Mouse (Mus musculus): ENCODE measurements at regions not wholly inside any gene's neighbourhood (a gene's known extent, or its start where the extent isn't known, plus 50 kb on each side); places are given as distances from the start of the nearest gene placed in this dataset.

GRCm38 (mm10) chr16:95860810-95861209, 129.9 kb downstream of the Psmg1 start:
- POLR2A ChIA-PET = interaction anchor here in 1 of 4 experiments (1.2 kb wide), 1 partner anchor 9 kb away, joined by 3 read pairs; no protein-coding TSS in a partner anchor
- CTCF ChIA-PET = no interaction called here

- ChIA-PET CTCF (no interaction called here), POLR2A (no interaction called here)
Observed at GRCm38 (mm10) chr16:95860111-95860510, 130.6 kb downstream of the Psmg1 start.

GRCm38 (mm10) chr16:95857403-95857802, 133.4 kb downstream of the Psmg1 start:
- ChIA-PET POLR2A (no interaction called here), CTCF (interaction anchor here in 1 of 4 experiments (1.0 kb wide), 1 partner anchor 156 kb away, joined by 3 read pairs; the partner anchor contains the start of gene Ets2)

- ChIA-PET POLR2A (no interaction called here), CTCF (no interaction called here)
Observed at GRCm38 (mm10) chr16:95855230-95855629, 135.5 kb downstream of the Psmg1 start.

GRCm38 (mm10) chr16:95851907-95852306, 138.9 kb downstream of the Psmg1 start:
- ChIA-PET CTCF (no interaction called here), POLR2A (no interaction called here)

- CTCF ChIA-PET = no interaction called here
- POLR2A ChIA-PET = no interaction called here
Observed at GRCm38 (mm10) chr16:95848555-95849082, 142.1 kb downstream of the Psmg1 start.

- POLR2A ChIA-PET = no interaction called here
Observed at GRCm38 (mm10) chr16:95847765-95848483, 142.8 kb downstream of the Psmg1 start.

GRCm38 (mm10) chr16:95845323-95845860, 143.5 kb downstream of the Ets2 start:
- ChIA-PET POLR2A (interaction anchor here in 2 of 4 experiments (0.5 to 1.1 kb wide), 2 partner anchors 18 to 22 kb away, joined by 3 read pairs; no protein-coding TSS in a partner anchor), CTCF (interaction anchor here in 1 of 4 experiments (0.6 kb wide), 1 partner anchor 149 kb away, joined by 3 read pairs; no protein-coding TSS in a partner anchor)

More at GRCm38 (mm10) chr16:95847765-95848483, 142.8 kb downstream of the Psmg1 start:
- CTCF ChIA-PET = no interaction called here

- CTCF ChIA-PET = no interaction called here
Observed at GRCm38 (mm10) chr16:95844691-95845090, 142.8 kb downstream of the Ets2 start.

GRCm38 (mm10) chr16:95842766-95843165, 140.9 kb downstream of the Ets2 start:
- CTCF ChIA-PET = interaction anchor here in 1 of 4 experiments (0.6 kb wide), 3 partner anchors 75 to 232 kb away, joined by 3 to 11 read pairs (median 4); no protein-coding TSS in a partner anchor

More at GRCm38 (mm10) chr16:95844691-95845090, 142.8 kb downstream of the Ets2 start:
- POLR2A ChIA-PET = interaction anchor here in 2 of 4 experiments (0.5 to 1.1 kb wide), 2 partner anchors 19 to 22 kb away, joined by 3 read pairs; no protein-coding TSS in a partner anchor

GRCm38 (mm10) chr16:95839512-95840253, 137.8 kb downstream of the Ets2 start:
- ChIA-PET POLR2A (no interaction called here), CTCF (no interaction called here)

More at GRCm38 (mm10) chr16:95842766-95843165, 140.9 kb downstream of the Ets2 start:
- POLR2A ChIA-PET = interaction anchor here in 1 of 4 experiments (0.7 to 1.4 kb wide), 2 partner anchors 75 to 242 kb away, joined by 3 to 4 read pairs; no protein-coding TSS in a partner anchor

GRCm38 (mm10) chr16:95838886-95839430, 137.1 kb downstream of the Ets2 start:
- CTCF ChIA-PET = no interaction called here
- POLR2A ChIA-PET = interaction anchor here in 1 of 4 experiments (1.3 kb wide), 1 partner anchor 18 kb away, joined by 3 read pairs; no protein-coding TSS in a partner anchor

- CTCF ChIA-PET = no interaction called here
- POLR2A ChIA-PET = interaction anchor here in 1 of 4 experiments (1.3 kb wide), 1 partner anchor 17 kb away, joined by 3 read pairs; no protein-coding TSS in a partner anchor
Observed at GRCm38 (mm10) chr16:95838478-95838846, 136.6 kb downstream of the Ets2 start.

GRCm38 (mm10) chr16:95837723-95838477, 136.0 kb downstream of the Ets2 start:
- POLR2A ChIA-PET = interaction anchor here in 1 of 4 experiments (1.3 to 1.7 kb wide), 2 partner anchors 14 to 17 kb away, joined by 3 to 5 read pairs; no protein-coding TSS in a partner anchor

GRCm38 (mm10) chr16:95835941-95836340, 134.1 kb downstream of the Ets2 start:
- ChIA-PET POLR2A (interaction anchor here in 1 of 4 experiments (0.6 kb wide), 1 partner anchor 30 kb away, joined by 5 read pairs; no protein-coding TSS in a partner anchor), CTCF (interaction anchor here in 1 of 4 experiments (0.6 kb wide), 1 partner anchor 129 kb away, joined by 5 read pairs; no protein-coding TSS in a partner anchor)

More at GRCm38 (mm10) chr16:95837723-95838477, 136.0 kb downstream of the Ets2 start:
- CTCF ChIA-PET = interaction anchor here in 2 of 4 experiments (0.5 to 0.7 kb wide), 3 partner anchors 17 to 634 kb away, joined by 3 to 6 read pairs (median 3); no protein-coding TSS in a partner anchor

- ChIA-PET POLR2A (no interaction called here), CTCF (interaction anchor here in 1 of 4 experiments (0.6 kb wide), 1 partner anchor 141 kb away, joined by 14 read pairs; no protein-coding TSS in a partner anchor)
Observed at GRCm38 (mm10) chr16:95834556-95835288, 132.8 kb downstream of the Ets2 start.

GRCm38 (mm10) chr16:95833455-95833854, 131.6 kb downstream of the Ets2 start:
- POLR2A ChIA-PET = interaction anchor here in 1 of 4 experiments (0.5 kb wide), 1 partner anchor 401 kb away, joined by 3 read pairs; no protein-coding TSS in a partner anchor
- CTCF ChIA-PET = interaction anchor here in 1 of 4 experiments (1.0 kb wide), 1 partner anchor 492 kb away, joined by 3 read pairs; no protein-coding TSS in a partner anchor

Data from embryonic stem cell, embryonic (primary cell).